Mouse (Mus musculus) intestine, embryonic 14.5 days (tissue): ENCODE measurements at regions not wholly inside any gene's neighbourhood (a gene's known extent, or its start where the extent isn't known, plus 50 kb on each side); places are given as distances from the start of the nearest gene placed in this dataset.

ENCODE experiments used
- ATAC-seq: fragments of 200-750 bp; cut with Nextera tagmentation; replicated peaks from 2 replicates; pipeline ENCODE4 v1.8.0; 2017; ENCODE audit warnings: low read depth, moderate number of reproducible peaks, moderate TSS enrichment, moderate library complexity; ENCODE audit not compliant: low FRiP score, low TSS enrichment
- DNase-seq: peaks from one replicate; pipeline ENCODE4 v3.0.0-alpha.2; 2018; ENCODE audit warnings: low spot score
- H3K27ac ChIP-seq: fragments of 300-500 bp; sonication (generic); 2 replicates; pipeline ENCODE4 v1.5.1; 2014; ENCODE audit warnings: low read depth, mild to moderate bottlenecking, control low read depth
- H3K27me3 ChIP-seq: fragments of 300-500 bp; sonication (generic); replicated peaks from 2 replicates; pipeline ENCODE4 v1.6.1; 2014; ENCODE audit warnings: low read length, control low read depth; ENCODE audit not compliant: control insufficient read depth, insufficient read depth
- H3K36me3 ChIP-seq: fragments of 300-500 bp; sonication (generic); 2 replicates; pipeline ENCODE4 v1.6.1; 2014; ENCODE audit warnings: low read length, control low read depth; ENCODE audit not compliant: control insufficient read depth, insufficient read depth
- H3K4me1 ChIP-seq: fragments of 300-500 bp; sonication (generic); replicated peaks from 2 replicates; pipeline ENCODE4 v1.6.1; 2014; ENCODE audit warnings: low read length, control low read depth, mixed read lengths; ENCODE audit not compliant: control insufficient read depth, insufficient read depth
- H3K4me2 ChIP-seq: fragments of 300-500 bp; sonication (generic); 2 replicates; pipeline ENCODE4 v1.6.1; 2014; ENCODE audit warnings: low read length
- H3K4me3 ChIP-seq: fragments of 300-500 bp; sonication (generic); 2 replicates; pipeline ENCODE4 v1.5.1; 2014; ENCODE audit warnings: low read depth, low read length, control low read depth, mixed read lengths
- H3K9ac ChIP-seq: fragments of 300-500 bp; sonication (generic); 2 replicates; pipeline ENCODE4 v1.6.1; 2014; ENCODE audit warnings: mild to moderate bottlenecking, low read length
- H3K9me3 ChIP-seq: fragments of 300-500 bp; sonication (generic); 2 replicates; pipeline ENCODE4 v1.6.1; 2016; ENCODE audit warnings: low read length, control low read depth; ENCODE audit not compliant: control insufficient read depth
- WGBS: fragments of 180-500 bp; shearing (Covaris S2); extraction: QIAGEN DNeasy Blood & Tissue Kit; methylation state at CpG from one replicate; pipeline ENCODE4 v1.1.7; 2014; 5-methylcytosine and 5-hydroxymethylcytosine counted together

- H3K36me3 ChIP-seq: no peaks in the 10 kb centered on the region
- no peak overlapping the region for H3K9ac ChIP-seq
- peaks cover 2% of the 10 kb centered on the region; the same call in 1 of the 2 replicates for H3K4me1 ChIP-seq
- 0 out of 2 replicates have a peak overlapping the region, but pooled peaks have one; percentile 8 for H3K4me3 ChIP-seq
- WGBS: 18% methylated on average over 10 of the region's 10 CpGs
- peak overlapping the region; percentile 30 for H3K4me2 ChIP-seq
- H3K27me3 ChIP-seq: no peaks in the 10 kb centered on the region
- H3K27ac ChIP-seq: no peak overlapping the region
- DNase-seq (peak; percentile 62), ATAC-seq (peak; percentile 23; the same call in 1 of the 2 replicates)
- no peaks in the 10 kb centered on the region for H3K9me3 ChIP-seq
These were observed 256.0 kb downstream of the Icos start for GRCm38 (mm10) chr1:61233476-61234297.

- 21% methylated on average over 1 of the region's 1 CpGs for WGBS
- 0 out of 2 replicates have a peak, but pooled peaks have one; percentile 8 for ATAC-seq
These were observed 256.6 kb downstream of the Icos start for GRCm38 (mm10) chr1:61234298-61234682.

GRCm38 (mm10) chr1:61236511-61236910, 258.8 kb downstream of the Icos start:
- DNase-seq: no peak
- no peak overlapping the region for H3K4me3 ChIP-seq
- H3K4me2 ChIP-seq: no peak overlapping the region
- peaks cover 2% of the 10 kb centered on the region; the same call in 1 of the 2 replicates for H3K4me1 ChIP-seq
- H3K27ac ChIP-seq: no peak overlapping the region
- WGBS: 91% methylated on average over 2 of the region's 2 CpGs
- no peaks in the 10 kb centered on the region for H3K9me3 ChIP-seq
- no peaks in the 10 kb centered on the region for H3K27me3 ChIP-seq
- no peak overlapping the region for H3K9ac ChIP-seq
- no peaks in the 10 kb centered on the region for H3K36me3 ChIP-seq
- no peak for ATAC-seq

More at GRCm38 (mm10) chr1:61234298-61234682, 256.6 kb downstream of the Icos start:
- Histone ChIP-seq H3K27me3 (no peaks in the 10 kb centered on the region), H3K27ac (no peak overlapping the region), H3K4me2 (peak overlapping the region; percentile 30), H3K4me1 (peaks cover 2% of the 10 kb centered on the region; the same call in 1 of the 2 replicates), H3K9me3 (no peaks in the 10 kb centered on the region), H3K36me3 (no peaks in the 10 kb centered on the region), H3K9ac (no peak overlapping the region), H3K4me3 (0 out of 2 replicates have a peak overlapping the region, but pooled peaks have one; percentile 8)
- no peak for DNase-seq

- H3K9ac ChIP-seq: no peak overlapping the region
- DNase-seq (no peak), ATAC-seq (no peak)
- H3K9me3 ChIP-seq: no peaks in the 10 kb centered on the region
- no peak overlapping the region for H3K27ac ChIP-seq
- no peak overlapping the region for H3K4me2 ChIP-seq
- no peak overlapping the region for H3K4me3 ChIP-seq
- WGBS: 83% methylated on average over 3 of the region's 3 CpGs
- peaks cover 2% of the 10 kb centered on the region; the same call in 1 of the 2 replicates for H3K4me1 ChIP-seq
- no peaks in the 10 kb centered on the region for H3K27me3 ChIP-seq
- H3K36me3 ChIP-seq: no peaks in the 10 kb centered on the region
These were observed 260.9 kb downstream of the Icos start for GRCm38 (mm10) chr1:61238668-61239067.

GRCm38 (mm10) chr1:61257561-61257960, 279.8 kb downstream of the Icos start:
- Histone ChIP-seq H3K9ac (no peak overlapping the region), H3K36me3 (no peaks in the 10 kb centered on the region), H3K4me2 (no peak overlapping the region), H3K9me3 (no peaks in the 10 kb centered on the region), H3K4me1 (peaks cover 5% of the 10 kb centered on the region; the same call in 1 of the 2 replicates), H3K27ac (no peak overlapping the region), H3K27me3 (no peaks in the 10 kb centered on the region), H3K4me3 (no peak overlapping the region)
- DNase-seq: no peak
- ATAC-seq: no peak

- Histone ChIP-seq H3K4me1 (peaks cover 8% of the 10 kb centered on the region; the same call in 1 of the 2 replicates), H3K4me2 (peak overlapping the region; percentile 28), H3K27me3 (no peaks in the 10 kb centered on the region), H3K36me3 (no peaks in the 10 kb centered on the region), H3K27ac (no peak overlapping the region), H3K9me3 (no peaks in the 10 kb centered on the region), H3K4me3 (no peak overlapping the region), H3K9ac (no peak overlapping the region)
- 18% methylated on average over 10 of the region's 10 CpGs for WGBS
- ATAC-seq (no peak), DNase-seq (no peak)
These were observed 285.7 kb downstream of the Icos start for GRCm38 (mm10) chr1:61263466-61263865.

GRCm38 (mm10) chr1:61265706-61266127, 288.0 kb downstream of the Icos start:
- ATAC-seq (no peak), DNase-seq (no peak)
- H3K27ac ChIP-seq: no peak overlapping the region
- WGBS: 35% methylated on average over 4 of the region's 4 CpGs
- no peaks in the 10 kb centered on the region for H3K27me3 ChIP-seq
- no peak overlapping the region for H3K9ac ChIP-seq
- H3K4me1 ChIP-seq: peaks cover 8% of the 10 kb centered on the region; the same call in 1 of the 2 replicates
- H3K36me3 ChIP-seq: no peaks in the 10 kb centered on the region
- H3K4me2 ChIP-seq: no peak overlapping the region
- no peak overlapping the region for H3K4me3 ChIP-seq
- no peaks in the 10 kb centered on the region for H3K9me3 ChIP-seq

GRCm38 (mm10) chr1:61273843-61274242, 296.1 kb downstream of the Icos start:
- no peaks in the 10 kb centered on the region for H3K36me3 ChIP-seq
- H3K9ac ChIP-seq: no peak overlapping the region
- H3K4me1 ChIP-seq: no peaks in the 10 kb centered on the region
- DNase-seq (no peak), ATAC-seq (no peak)
- H3K4me2 ChIP-seq: no peak overlapping the region
- no peaks in the 10 kb centered on the region for H3K27me3 ChIP-seq
- no peaks in the 10 kb centered on the region for H3K9me3 ChIP-seq
- 89% methylated on average over 4 of the region's 4 CpGs for WGBS
- no peak overlapping the region for H3K27ac ChIP-seq
- H3K4me3 ChIP-seq: no peak overlapping the region
